Mouse (Mus musculus) stomach, embryonic 14.5 days (tissue): ENCODE results near the gene Lmx1b. TPM values are rescaled to one million over a fixed set of nuclear protein-coding genes. Genes with fewer than 3 reads are reported as not detected.

Experiments
- ATAC-seq: fragments of 200-750 bp; cut with Nextera tagmentation; 2 replicates; pipeline ENCODE4 v1.8.0; 2017; ENCODE audit warnings: low read depth, moderate TSS enrichment; ENCODE audit not compliant: insufficient number of reproducible peaks, insufficient read depth, low FRiP score
- H3K27ac ChIP-seq: fragments of 300-500 bp; sonication (generic); 2 replicates; pipeline ENCODE4 v1.5.1; 2014; ENCODE audit warnings: mild to moderate bottlenecking, low read length, moderate library complexity, mixed read lengths
- H3K27me3 ChIP-seq: fragments of 300-500 bp; sonication (generic); 2 replicates; pipeline ENCODE4 v1.6.1; 2014; ENCODE audit warnings: low read length, control low read depth, mixed read lengths; ENCODE audit not compliant: control insufficient read depth, insufficient read depth
- H3K36me3 ChIP-seq: fragments of 300-500 bp; sonication (generic); 2 replicates; pipeline ENCODE4 v1.6.1; 2014; ENCODE audit warnings: mild to moderate bottlenecking, control low read depth, low read length, moderate library complexity, mixed read lengths; ENCODE audit not compliant: control insufficient read depth, insufficient read depth
- H3K4me1 ChIP-seq: fragments of 300-500 bp; sonication (generic); 2 replicates; pipeline ENCODE4 v1.6.1; 2014; ENCODE audit warnings: low read length, control low read depth, mixed read lengths; ENCODE audit not compliant: control insufficient read depth, insufficient read depth
- H3K4me2 ChIP-seq: fragments of 300-500 bp; sonication (generic); replicated peaks from 2 replicates; pipeline ENCODE4 v1.6.1; 2014; ENCODE audit warnings: low read depth, low read length, control low read depth
- H3K4me3 ChIP-seq: fragments of 300-500 bp; sonication (generic); 2 replicates; pipeline ENCODE4 v1.5.1; 2014; ENCODE audit warnings: low read depth, low read length, control low read depth
- H3K9ac ChIP-seq: fragments of 300-500 bp; sonication (generic); replicated peaks from 2 replicates; pipeline ENCODE4 v1.6.1; 2014; ENCODE audit warnings: low read depth, mild to moderate bottlenecking, control low read depth, low read length, moderate library complexity, mixed read lengths
- H3K9me3 ChIP-seq: fragments of 300-500 bp; sonication (generic); 2 replicates; pipeline ENCODE4 v1.6.1; 2016; ENCODE audit warnings: low read depth, low read length, control low read depth; ENCODE audit not compliant: control insufficient read depth
- WGBS: fragments of 180-500 bp; shearing (Covaris S2); extraction: QIAGEN DNeasy Blood & Tissue Kit; methylation state at CpG from one replicate; pipeline ENCODE4 v1.1.7; 2014; 5-methylcytosine and 5-hydroxymethylcytosine counted together
- polyA plus RNA-seq: library from polyadenylated mRNA; unstranded; fragments of >200 nt; fragmentation: Nextera tagmentation; extraction: Ambion mirVana; gene quantifications from 2 replicates; pipeline ENCODE4 v1.2.1, GENCODE M21; 2014

Lmx1b gene
- polyA plus RNA-seq, 1 experiment from 2014 or later = not detected

DNA sequence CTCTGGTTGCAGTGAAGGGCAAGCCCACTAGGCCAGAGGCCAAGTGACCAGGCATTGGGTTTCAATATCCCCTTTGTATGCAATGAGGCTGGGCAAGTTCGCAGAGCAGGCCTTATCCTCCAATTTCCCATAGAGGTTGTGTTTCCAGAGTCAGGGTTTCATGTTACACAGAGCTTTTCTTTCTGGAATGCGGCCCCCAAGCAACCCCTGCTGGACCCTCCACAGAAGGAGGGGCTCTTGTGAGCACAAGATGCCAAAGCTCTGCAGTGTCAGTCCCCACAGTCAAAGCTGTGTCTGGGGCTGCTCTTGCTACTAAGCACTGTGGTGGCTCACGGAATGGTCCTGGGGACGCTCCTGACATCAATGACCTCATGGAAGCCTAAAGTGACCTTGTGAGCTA lies 8.6 kb upstream of the Lmx1b start:
- H3K27me3 ChIP-seq = peaks cover 37% of the 10 kb centered on the region
- 30% methylated on average over 4 of the region's 4 CpGs for whole genome bisulfite sequencing

GRCm38 (mm10) chr2:33646283-33646550 lies 5.9 kb upstream of the Lmx1b start:
- H3K27ac ChIP-seq = no peak overlapping the region
- peaks cover 62% of the 10 kb centered on the region for H3K27me3 ChIP-seq
- no peaks in the 10 kb centered on the region for H3K36me3 ChIP-seq
- H3K4me2 ChIP-seq = no peak overlapping the region
- H3K4me3 ChIP-seq = no peak overlapping the region
- H3K9me3 ChIP-seq = no peaks in the 10 kb centered on the region
- peaks cover 2% of the 10 kb centered on the region; the same call in 1 of the 2 replicates for H3K4me1 ChIP-seq
- no peak overlapping the region for H3K9ac ChIP-seq
- WGBS = 4% methylated on average over 3 of the region's 3 CpGs
- ATAC-seq = no peak

More for the DNA sequence above, 8.6 kb upstream of the Lmx1b start:
- no peaks in the 10 kb centered on the region for H3K4me1 ChIP-seq
- ATAC-seq = no peak
- no peaks in the 10 kb centered on the region for H3K36me3 ChIP-seq
- no peak overlapping the region for H3K4me2 ChIP-seq
- H3K9ac ChIP-seq = no peak overlapping the region
- H3K4me3 ChIP-seq = no peak overlapping the region
- H3K27ac ChIP-seq = no peak overlapping the region
- no peaks in the 10 kb centered on the region for H3K9me3 ChIP-seq

- H3K9me3 ChIP-seq = no peaks in the 10 kb centered on the region
- peaks cover 64% of the 10 kb centered on the region for H3K27me3 ChIP-seq
- WGBS = 2% methylated on average over 15 of the region's 15 CpGs
- H3K9ac ChIP-seq = no peak overlapping the region
- H3K4me2 ChIP-seq = no peak overlapping the region
- H3K36me3 ChIP-seq = no peaks in the 10 kb centered on the region
- no peak overlapping the region for H3K4me3 ChIP-seq
- ATAC-seq = no peak
- no peak overlapping the region for H3K27ac ChIP-seq
- peaks cover 3% of the 10 kb centered on the region; the same call in 1 of the 2 replicates for H3K4me1 ChIP-seq
These were observed 5.4 kb upstream of the Lmx1b start for GRCm38 (mm10) chr2:33645538-33646282.

DNA sequence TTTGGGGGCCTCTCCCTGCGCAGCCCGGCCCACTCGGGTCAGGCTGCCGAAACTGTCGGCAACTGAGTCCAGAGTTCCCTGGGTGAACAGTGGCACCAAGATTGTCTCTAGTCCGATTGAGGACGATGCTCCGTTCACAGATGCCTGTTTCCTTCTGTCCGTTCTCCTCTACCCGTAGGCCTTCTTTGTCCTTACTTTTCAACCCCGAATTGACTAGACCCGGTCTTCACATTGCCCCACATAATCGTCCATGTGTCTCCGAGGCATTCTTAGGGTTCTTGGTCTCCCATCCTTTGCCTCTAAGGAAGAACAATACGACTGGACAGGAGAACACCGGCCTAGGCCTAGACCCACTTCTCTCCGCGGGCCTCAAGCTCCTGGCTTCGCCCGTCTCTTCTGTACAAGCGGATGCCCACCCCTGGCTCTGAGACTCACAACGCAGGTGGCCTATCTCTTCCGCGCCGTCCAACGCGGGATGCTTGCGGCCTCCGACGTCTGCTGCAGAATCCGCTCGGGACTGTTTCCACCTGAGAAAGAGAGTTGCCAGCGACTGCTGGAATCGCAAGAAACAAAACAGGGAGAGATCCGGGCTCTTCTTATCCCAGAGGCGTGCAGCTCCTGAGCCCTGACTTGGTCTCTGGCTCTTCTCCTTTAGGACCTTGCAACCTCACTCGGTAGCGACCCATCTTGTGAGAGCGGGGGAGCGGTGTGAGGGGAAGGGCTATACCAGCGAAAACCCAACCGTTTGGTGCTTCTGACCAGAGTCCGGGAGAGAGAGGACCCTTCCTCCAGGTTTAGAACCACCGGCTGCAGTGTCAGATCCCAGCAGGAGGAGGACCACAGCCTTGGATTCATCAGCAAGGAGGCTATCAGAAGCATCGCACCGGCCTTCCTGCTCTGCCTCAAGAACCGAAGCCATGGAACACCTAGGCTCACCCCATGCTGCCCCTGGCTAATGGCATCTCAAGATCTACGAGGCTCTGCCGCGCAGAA lies 3.7 kb upstream of the Lmx1b start:
- H3K4me2 ChIP-seq = no peak overlapping the region
- no peak overlapping the region for H3K27ac ChIP-seq
- ATAC-seq = no peak
- H3K9ac ChIP-seq = no peak overlapping the region
- WGBS = 8% methylated on average over 50 of the region's 50 CpGs
- H3K9me3 ChIP-seq = no peaks in the 10 kb centered on the region
- H3K4me3 ChIP-seq = no peak overlapping the region
- peaks cover 11% of the 10 kb centered on the region; the same call in 1 of the 2 replicates for H3K4me1 ChIP-seq
- H3K36me3 ChIP-seq = no peaks in the 10 kb centered on the region
- H3K27me3 ChIP-seq = peaks cover 81% of the 10 kb centered on the region

DNA sequence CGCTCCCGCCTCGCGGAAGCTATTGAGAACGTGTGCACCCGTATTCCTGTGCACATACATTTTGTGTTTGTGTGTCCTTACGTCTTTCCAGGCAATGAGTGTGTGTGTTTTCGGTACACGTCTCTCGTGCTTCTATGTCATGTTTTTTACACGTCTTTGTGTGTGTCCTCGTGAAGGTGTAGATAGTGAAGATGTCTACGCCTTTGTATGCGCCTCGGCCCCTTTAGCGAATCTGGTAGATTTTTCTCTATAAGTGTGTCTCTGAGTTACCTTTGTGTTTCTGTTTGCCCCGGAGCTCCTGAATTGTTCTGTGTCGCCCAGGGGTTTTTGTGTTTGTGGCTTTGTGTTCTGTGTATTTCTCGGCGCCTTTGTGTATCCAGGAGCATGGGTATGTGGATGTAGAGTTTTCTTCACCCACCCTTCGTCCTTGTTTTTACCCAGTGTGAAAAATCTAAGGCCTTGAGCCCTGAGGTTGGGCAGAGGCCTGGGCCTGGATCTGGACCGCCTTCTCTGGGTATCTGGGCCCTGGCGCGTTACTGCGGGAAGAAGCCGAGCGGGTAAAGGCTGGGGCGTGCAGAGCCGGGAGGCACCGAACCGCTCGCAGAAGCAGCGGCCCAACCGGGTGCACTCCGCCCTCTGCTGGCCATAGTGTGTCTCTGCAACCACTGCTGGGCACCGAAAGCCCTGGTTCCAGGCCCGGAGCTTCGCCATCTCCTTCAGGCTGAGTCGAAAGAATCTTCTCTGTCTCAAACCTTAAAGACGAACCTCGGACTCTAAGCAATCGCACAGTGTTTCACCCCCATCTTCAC lies 2.5 kb upstream of the Lmx1b start:
- H3K9me3 ChIP-seq = no peaks in the 10 kb centered on the region
- no peak overlapping the region for H3K4me3 ChIP-seq
- peaks cover 90% of the 10 kb centered on the region for H3K27me3 ChIP-seq
- H3K27ac ChIP-seq = no peak overlapping the region
- peaks cover 11% of the 10 kb centered on the region; the same call in 1 of the 2 replicates for H3K4me1 ChIP-seq
- no peak overlapping the region for H3K4me2 ChIP-seq
- H3K9ac ChIP-seq = no peak overlapping the region
- WGBS = 3% methylated on average over 42 of the region's 42 CpGs
- ATAC-seq = no peak
- no peaks in the 10 kb centered on the region for H3K36me3 ChIP-seq

GRCm38 (mm10) chr2:33641859-33642571 lies 1.7 kb upstream of the Lmx1b start:
- H3K27me3 ChIP-seq = peaks cover 90% of the 10 kb centered on the region
- no peak overlapping the region for H3K27ac ChIP-seq
- WGBS = under 1% methylated on average over 41 of the region's 41 CpGs
- peaks cover 11% of the 10 kb centered on the region; the same call in 1 of the 2 replicates for H3K4me1 ChIP-seq
- no peaks in the 10 kb centered on the region for H3K36me3 ChIP-seq
- ATAC-seq = no peak
- H3K4me3 ChIP-seq = no peak overlapping the region
- H3K9me3 ChIP-seq = no peaks in the 10 kb centered on the region
- H3K9ac ChIP-seq = no peak overlapping the region
- H3K4me2 ChIP-seq = no peak overlapping the region

DNA sequence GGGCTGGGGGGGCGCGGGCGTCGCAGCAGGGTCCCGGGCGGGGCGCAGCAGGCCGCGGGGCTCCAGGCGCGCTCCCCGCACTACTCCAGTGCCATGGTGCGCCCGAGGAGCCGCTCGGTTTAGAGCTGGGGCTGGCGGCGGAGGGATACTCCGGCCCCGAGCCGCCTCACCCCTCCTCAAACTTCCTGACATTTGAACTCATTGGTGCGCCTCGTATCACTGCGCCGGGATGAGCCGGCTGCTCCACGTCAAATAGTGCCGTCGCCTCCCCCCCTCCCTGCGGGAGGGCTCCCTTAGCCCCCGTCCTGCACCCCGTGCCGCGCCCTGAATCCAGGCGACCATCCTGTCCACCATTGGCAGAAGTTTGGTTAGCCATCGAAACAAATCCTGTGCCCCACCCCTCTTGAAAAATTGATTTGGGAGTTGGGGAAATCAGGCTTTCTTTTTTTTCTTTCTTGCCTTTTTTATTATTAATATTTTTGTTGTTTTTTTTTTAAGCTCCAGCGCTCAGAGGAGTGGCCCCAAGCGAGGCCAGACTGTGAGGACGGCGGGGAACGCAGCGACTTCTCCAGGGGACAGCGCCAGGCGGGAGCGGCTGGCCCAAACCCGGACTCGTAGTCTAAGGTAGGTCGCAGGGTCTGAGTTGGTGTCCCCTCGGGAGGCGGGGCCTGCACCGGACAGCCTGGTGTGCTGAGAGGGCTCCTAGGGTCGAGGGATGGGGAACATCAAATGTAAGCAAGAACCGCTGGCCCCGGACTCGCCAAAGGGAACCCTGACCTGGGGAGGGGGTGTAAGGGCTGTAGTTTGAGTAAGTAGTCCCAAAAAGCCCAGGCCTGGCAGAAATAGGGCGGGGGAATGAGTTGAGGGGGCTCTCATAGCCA lies 907 bp upstream of the Lmx1b start:
- 0 out of 2 replicates have a peak, but pooled peaks have one; percentile 19 for ATAC-seq
- Histone ChIP-seq H3K4me2 (peak overlapping the region; percentile 70), H3K9ac (no peak overlapping the region)

More for the DNA sequence above, 907 bp upstream of the Lmx1b start:
- Histone ChIP-seq H3K36me3 (no peaks in the 10 kb centered on the region), H3K27ac (no peak overlapping the region), H3K27me3 (peaks cover 82% of the 10 kb centered on the region), H3K4me1 (peaks cover 11% of the 10 kb centered on the region; the same call in 1 of the 2 replicates), H3K9me3 (no peaks in the 10 kb centered on the region), H3K4me3 (peak overlapping the region; percentile 29)
- 1% methylated on average over 48 of the region's 56 CpGs for WGBS
